Mouse (Mus musculus) heart, postnatal 36 days (tissue): ENCODE results near the gene Olfr1321. TPM values are rescaled to one million over a fixed set of nuclear protein-coding genes. Genes with fewer than 3 reads are reported as not detected.

Experiments
- DNase-seq, 2 experiments: peaks; one replicate each; pipeline ENCODE4 v3.0.0; 2021 to 2022
- intact Hi-C: fragments of 180-260 bp; cut with DNase I; formaldehyde crosslinking; loops from one replicate; pipeline ENCODE4 v1.15.1; 2025
- total RNA-seq, 2 experiments: library from RNA; stranded (reverse); gene quantifications; 2 replicates each; pipeline ENCODE4 v1.2.3; 2021

Gene Olfr1321
- total RNA-seq, result not detected

DNA sequence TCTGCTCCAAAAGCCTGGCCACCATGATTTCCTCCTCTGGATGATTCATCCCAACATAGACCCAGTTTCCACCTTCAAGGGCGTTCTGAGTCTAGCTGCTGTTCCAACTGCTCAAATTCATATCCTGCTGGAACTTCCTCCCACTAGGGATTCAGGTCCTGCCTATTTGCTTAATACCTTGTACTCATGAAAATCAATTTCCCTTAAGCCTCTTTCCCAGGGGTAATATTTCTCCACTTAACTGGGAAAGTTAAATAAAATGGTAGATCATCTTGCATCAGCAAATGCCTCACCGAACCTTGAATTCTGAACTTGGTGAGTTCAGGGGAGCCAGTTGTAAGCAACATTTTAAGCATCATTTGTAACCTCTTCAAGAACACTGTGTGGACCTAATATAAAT is at the start of gene Olfr1321:
TSS of gene Olfr1321 (minus strand) at position 101 of the 400 bp plus-strand sequence.
- intact Hi-C loops, result no loop called here

DNA sequence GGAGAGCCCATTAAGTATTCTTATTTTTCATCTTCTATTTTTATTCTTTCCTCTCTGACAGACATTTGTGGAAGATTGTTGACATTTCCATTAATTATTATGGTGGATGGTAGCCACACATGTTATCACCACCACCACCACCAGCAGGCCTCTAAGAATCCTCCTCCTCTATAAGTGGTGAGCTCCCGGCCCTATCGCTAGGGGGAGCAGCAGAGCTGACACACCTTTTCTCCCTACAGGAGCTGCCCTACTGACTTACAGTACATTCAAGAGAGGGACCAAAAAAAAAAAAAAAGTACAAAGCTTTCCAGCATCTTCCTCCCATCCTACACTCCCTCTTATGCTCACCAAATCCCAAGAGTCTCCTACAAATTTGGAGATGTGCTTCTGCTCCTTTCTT is 36.0 kb upstream of the Olfr1321 start:
- intact Hi-C loops, result loop anchor here (5.0 kb wide), 1 partner anchor 176 kb away; no protein-coding TSS in a partner anchor

More for the DNA sequence above, at the start of gene Olfr1321:
- DNase-seq, result no peak

DNA sequence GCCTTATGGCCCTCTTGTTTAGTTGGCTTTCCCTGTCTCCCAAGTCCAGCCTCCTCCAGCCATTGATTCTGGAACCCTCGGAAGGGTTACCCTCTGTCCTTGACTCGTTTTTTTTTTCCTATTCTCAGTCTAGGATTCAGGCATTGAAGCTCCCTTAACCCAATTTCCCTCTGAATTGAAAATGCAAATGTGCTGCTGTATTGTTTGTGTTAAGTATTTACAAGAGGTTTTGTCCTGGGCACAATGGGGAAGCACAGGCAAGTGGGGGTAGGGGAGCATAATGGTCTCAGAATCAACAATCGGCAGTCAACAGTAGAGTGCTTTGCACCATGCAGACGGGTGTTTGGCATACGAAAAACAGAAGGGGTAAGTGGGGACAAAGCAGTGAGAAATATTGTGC is 10.3 kb upstream of the Olfr1321 start:
- intact Hi-C loops, result no loop called here
- DNase-seq, result no peak

More for the DNA sequence above, 36.0 kb upstream of the Olfr1321 start:
- no peak for DNase-seq

Other genes with a start within 250 kb of the Olfr1321 start
- gene Olfr1320, start 62.7 kb downstream of the Olfr1321 start, total RNA-seq, result not detected
- gene Igsf1, start 62.7 kb upstream of the Olfr1321 start, total RNA-seq, result 10 to 100 TPM; 26.0 to 28.6 TPM
- not detected for gene Olfr1322, start 156.4 kb upstream of the Olfr1321 start, total RNA-seq